Mouse (Mus musculus): Measurements from ENCODE around the gene St6galnac3.

GRCm38 (mm10) chr3:153525151-153525768 is 199.7 kb downstream of the St6galnac3 start:
- TF ChIP-seq POLR2A (IDR thresholded peaks at IDR 0.05; ENCODE audit: low read depth, low read length) (no peak), CTCF (IDR thresholded peaks at IDR 0.05; ENCODE audit: borderline replicate concordance, insufficient read depth, low read length) (no peak)

Measured in embryonic fibroblast, embryonic 13.5 days (primary cell).